In the genomic region with DNA sequence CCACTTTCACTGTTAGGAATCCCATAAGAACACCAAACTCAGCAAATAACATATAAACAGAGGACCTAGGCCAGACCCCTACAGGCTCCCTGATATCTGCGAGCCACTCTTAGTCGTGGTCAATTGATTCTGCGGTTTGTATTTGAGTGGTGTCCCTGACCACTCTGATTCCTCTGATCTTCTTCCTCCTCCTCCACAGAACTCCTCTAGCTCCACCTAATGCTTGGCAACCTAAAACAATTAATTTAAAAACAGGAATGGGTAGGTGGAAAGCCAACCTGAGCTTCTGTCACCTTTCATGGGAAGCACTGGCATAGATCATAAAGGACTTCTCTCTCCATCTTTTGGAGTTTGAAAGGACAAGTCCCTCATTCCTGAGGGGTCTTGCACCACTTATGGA, we compare ENCODE assay signal across 14 mouse cellular contexts.
"Had no signal": no experiment of that assay in that cellular context is flagged by ENCODE, and none has a peak within 500 bp of the region (broad histone marks: within the 10 kb centered on the region; RNA-seq: fewer than 3 reads in every experiment).

No protein-coding gene starts in this region.

- H3K9ac ChIP-seq: intestine, embryonic 15.5 days; liver, embryonic 13.5 days; lung, embryonic 14.5 days had no signal

- DNase-seq: kidney, adult 9 months; kidney, postnatal 25 days; layer of hippocampus, postnatal 36 days; liver, embryonic 13.5 days; lung, embryonic 14.5 days; lung, postnatal 10 days; lung, postnatal 4 days; midbrain, embryonic 14.5 days; thymus, adult 2 months; thymus, postnatal 14 days; thymus, postnatal 4 days had no signal

- H3K27me3 ChIP-seq: intestine, embryonic 15.5 days; liver, embryonic 13.5 days had no signal

- H3K9me3 ChIP-seq: intestine, embryonic 15.5 days; liver, embryonic 13.5 days had no signal

- H3K4me1 ChIP-seq: intestine, embryonic 15.5 days; liver, embryonic 13.5 days had no signal

- H3K27ac ChIP-seq: intestine, embryonic 15.5 days; left cerebral cortex, adult 2 months; liver, embryonic 13.5 days had no signal

- H3K4me3 ChIP-seq: intestine, embryonic 15.5 days; left cerebral cortex, adult 2 months; liver, embryonic 13.5 days had no signal

- H3K4me2 ChIP-seq: intestine, embryonic 15.5 days; liver, embryonic 13.5 days; lung, embryonic 14.5 days; midbrain, embryonic 11.5 days had no signal

- ATAC-seq: intestine, embryonic 15.5 days had no signal

- H3K36me3 ChIP-seq: intestine, embryonic 15.5 days; liver, embryonic 13.5 days had no signal
